Mouse (Mus musculus) myocyte (in vitro differentiated cells): Measurements from ENCODE around the gene Gtf2h3.
"Not testable (repeated sequence)": the region's sequence is repeated elsewhere in the genome, so short reads cannot be mapped to it uniquely, and the experiment has no call there.

Experiments
- CEBPB ChIP-seq: IDR thresholded peaks from 2 replicates; pipeline ENCODE4 v1.6.1; 2011; ENCODE audit warnings: mild to moderate bottlenecking, moderate library complexity; ENCODE audit not compliant: poor library complexity, insufficient read depth, severe bottlenecking
- E2F4 ChIP-seq: IDR thresholded peaks from one replicate; pipeline ENCODE4 v1.6.1; 2011; ENCODE audit warnings: mild to moderate bottlenecking, control low read depth, moderate library complexity; ENCODE audit not compliant: insufficient read depth
- MAX ChIP-seq: IDR thresholded peaks from one replicate; pipeline ENCODE4 v1.6.1; 2011; ENCODE audit warnings: low read depth, mild to moderate bottlenecking, control low read depth
- MYOD1 ChIP-seq, 3 experiments: IDR thresholded peaks; one replicate each; pipeline ENCODE4 v1.6.1; 2011; ENCODE audit warnings: control low read depth in 2 of 3, low read depth in 2 of 3, mild to moderate bottlenecking in 2 of 3, moderate library complexity in 1 of 3; ENCODE audit not compliant: insufficient read length in 2 of 3, control insufficient read depth in 1 of 3
- MYOG ChIP-seq, 3 experiments: IDR thresholded peaks; one replicate each; pipeline ENCODE4 v1.6.1; 2011; ENCODE audit warnings: control low read depth in 2 of 3, low read depth in 2 of 3, mild to moderate bottlenecking in 2 of 3; ENCODE audit not compliant: insufficient read length in 2 of 3, control insufficient read depth in 1 of 3, insufficient read depth in 1 of 3
- POLR2A ChIP-seq: IDR thresholded peaks from one replicate; pipeline ENCODE4 v1.6.1; 2011; ENCODE audit warnings: low read depth, mild to moderate bottlenecking, control low read depth, moderate library complexity; ENCODE audit not compliant: insufficient read length
- POLR2AphosphoS2 ChIP-seq: IDR thresholded peaks from one replicate; pipeline ENCODE4 v1.6.1; 2011; ENCODE audit warnings: low read depth, control low read depth; ENCODE audit not compliant: insufficient read length
- REST ChIP-seq: IDR thresholded peaks from one replicate; pipeline ENCODE4 v1.6.1; 2011; ENCODE audit warnings: mild to moderate bottlenecking, control low read depth, moderate library complexity; ENCODE audit not compliant: insufficient read depth, insufficient read length
- SRF ChIP-seq: IDR thresholded peaks from one replicate; pipeline ENCODE4 v1.6.1; 2011; ENCODE audit warnings: low read depth; ENCODE audit not compliant: control insufficient read depth, insufficient read length
- TCF12 ChIP-seq: IDR thresholded peaks from one replicate; pipeline ENCODE4 v1.6.1; 2011; ENCODE audit warnings: mild to moderate bottlenecking, control low read depth; ENCODE audit not compliant: poor library complexity, insufficient read depth, severe bottlenecking
- USF1 ChIP-seq: IDR thresholded peaks from one replicate; pipeline ENCODE4 v1.6.1; 2011; ENCODE audit warnings: low read depth, mild to moderate bottlenecking, control low read depth, moderate library complexity

- TF ChIP-seq MAX; POLR2A; TCF12; E2F4; MYOG (IDR thresholded peaks at IDR 0.05; ENCODE audit: control insufficient read depth in 1 of 3, insufficient read depth in 1 of 3, insufficient read length in 2 of 3, low read depth in 2 of 3); REST; USF1; POLR2AphosphoS2; CEBPB; MYOD1 (IDR thresholded peaks at IDR 0.05; ENCODE audit: control insufficient read depth in 1 of 3, insufficient read length in 2 of 3, low read depth in 2 of 3); SRF: not testable (repeated sequence)
Measured at GRCm38 (mm10) chr5:124551349-124552093, 27.4 kb upstream of the Gtf2h3 start.
